Mouse (Mus musculus): ENCODE results near the gene Vps11. TPM values are rescaled to one million over a fixed set of nuclear protein-coding genes. Genes with fewer than 3 reads are reported as not detected.
"Not testable (repeated sequence)": the region's sequence is repeated elsewhere in the genome, so short reads cannot be mapped to it uniquely, and the experiment has no call there.

Vps11 gene
- 5.8 and 8.3 TPM in 2 replicates for polyA plus RNA-seq (2012; ENCODE audit: insufficient read depth, low replicate concordance)

DNA sequence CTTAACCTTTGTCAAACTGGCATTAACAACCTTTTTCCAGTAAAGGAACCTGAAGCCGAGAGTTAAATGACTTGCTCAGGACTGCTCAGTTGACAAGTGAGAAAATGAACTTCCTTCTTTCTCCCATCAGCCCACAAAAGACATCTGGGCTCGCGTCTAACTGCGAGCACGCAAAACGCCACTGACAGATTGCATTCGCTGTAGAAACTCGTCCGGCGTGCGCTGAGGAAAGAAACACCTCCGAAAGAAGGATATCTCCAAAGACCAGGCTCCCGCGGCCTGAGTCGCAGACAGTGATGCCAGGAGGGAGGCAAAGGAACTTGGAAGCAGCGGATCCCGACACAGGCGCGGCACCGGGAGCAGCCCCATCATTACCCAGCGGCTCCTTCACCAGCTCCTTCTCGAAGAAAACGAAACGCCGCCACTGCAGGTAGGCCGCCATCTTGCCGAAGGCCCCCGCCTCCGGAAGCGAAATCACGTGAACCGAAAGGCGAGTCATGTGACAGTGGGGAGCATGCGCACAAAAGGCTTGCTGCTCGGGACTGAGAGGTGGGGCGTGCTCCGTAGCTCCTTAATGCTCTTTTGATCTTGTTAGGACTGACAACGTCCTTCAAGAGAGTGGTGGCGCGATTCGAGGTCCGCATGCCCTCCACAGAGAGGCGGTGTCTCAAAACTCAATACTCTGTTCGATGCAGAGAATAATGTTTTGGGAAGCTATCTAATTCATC is at the start of gene Vps11:
Vps11 (minus strand) TSS at position 481 of the 728 bp plus-strand sequence.
- H3K36me3 ChIP-seq (replicated peaks; ENCODE audit: low read length) = peaks cover 34% of the 10 kb centered on the region
- peak; percentile 73 for TF ChIP-seq FLI1 (IDR thresholded peaks at IDR 0.05; ENCODE audit: low read length)
- TF ChIP-seq GATA1 (IDR thresholded peaks at IDR 0.05; ENCODE audit: borderline replicate concordance, low read length) = no peak
- no peaks in the 10 kb centered on the region for H3K9me3 ChIP-seq
- peaks cover 25% of the 10 kb centered on the region for H3K4me1 ChIP-seq
- no peaks in the 10 kb centered on the region for H3K27me3 ChIP-seq (replicated peaks)
- peak within 1 kb of the TSS; percentile 94 for H3K4me3 ChIP-seq (replicated peaks)

DNA sequence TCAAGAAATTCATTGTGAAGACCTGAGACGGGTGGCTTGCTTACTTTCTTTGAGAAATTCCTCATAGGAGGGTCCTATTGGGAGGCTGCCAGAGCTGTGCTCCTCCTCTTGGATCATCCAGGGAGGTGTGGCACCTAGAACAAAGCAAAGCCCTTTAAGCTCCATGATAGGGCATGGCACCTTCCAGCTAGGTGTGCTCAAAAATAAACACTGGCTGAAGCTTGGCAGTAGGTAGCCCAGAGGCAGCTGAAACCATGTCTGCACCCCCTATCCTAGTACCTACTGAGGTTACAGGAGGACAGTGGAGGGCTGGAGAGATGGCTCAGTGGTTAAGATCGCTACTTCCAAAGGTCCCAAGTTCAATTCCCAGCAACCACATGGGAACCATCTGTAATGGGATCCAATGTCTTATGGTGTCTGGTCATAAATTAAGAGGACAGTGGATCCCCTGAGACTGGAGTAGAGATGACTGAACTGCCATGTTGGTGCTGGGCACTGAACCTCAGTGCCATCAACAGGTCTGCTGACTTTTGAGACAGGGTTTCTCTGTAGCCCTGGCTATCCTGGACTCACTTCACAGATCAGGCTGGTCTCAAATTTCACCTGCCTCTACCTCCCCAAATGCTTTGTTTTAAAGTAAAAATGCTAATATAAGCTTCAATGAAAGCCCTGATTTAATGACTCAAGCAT is 49.3 kb upstream of the Vps11 start:
- TF ChIP-seq GATA1 (IDR thresholded peaks at IDR 0.05; ENCODE audit: borderline replicate concordance, low read length) (no peak), FLI1 (IDR thresholded peaks at IDR 0.05; ENCODE audit: low read length) (no peak)
- Histone ChIP-seq H3K9me3 (no peaks in the 10 kb centered on the region), H3K4me3 (replicated peaks) (no peak overlapping the region), H3K4me1 (peaks cover 53% of the 10 kb centered on the region), H3K36me3 (replicated peaks; ENCODE audit: low read length) (peaks cover 67% of the 10 kb centered on the region), H3K27me3 (replicated peaks) (no peaks in the 10 kb centered on the region)

DNA sequence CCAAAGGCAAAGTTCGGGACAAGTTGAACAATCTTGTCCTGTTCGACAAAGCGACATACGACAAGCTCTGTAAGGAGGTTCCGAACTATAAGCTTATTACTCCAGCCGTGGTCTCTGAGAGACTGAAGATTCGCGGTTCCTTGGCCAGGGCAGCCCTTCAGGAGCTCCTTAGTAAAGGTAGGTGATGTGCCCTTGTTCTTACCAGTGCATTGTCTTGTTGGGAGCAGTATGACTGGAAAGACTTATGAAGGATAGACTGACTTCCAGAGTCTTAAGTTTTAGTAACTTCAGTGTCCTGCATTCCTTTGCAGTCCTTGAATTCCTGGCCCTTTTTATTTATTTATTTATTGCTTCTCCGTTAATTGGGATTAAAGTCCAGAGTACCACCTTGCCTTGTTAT is 47.2 kb upstream of the Vps11 start:
- H3K4me1 ChIP-seq = peaks cover 69% of the 10 kb centered on the region
- H3K27me3 ChIP-seq (replicated peaks); H3K9me3 ChIP-seq: not testable (repeated sequence)
- peak overlapping the region; percentile 99 for H3K4me3 ChIP-seq (replicated peaks)
- H3K36me3 ChIP-seq (replicated peaks; ENCODE audit: low read length) = peaks cover 71% of the 10 kb centered on the region

DNA sequence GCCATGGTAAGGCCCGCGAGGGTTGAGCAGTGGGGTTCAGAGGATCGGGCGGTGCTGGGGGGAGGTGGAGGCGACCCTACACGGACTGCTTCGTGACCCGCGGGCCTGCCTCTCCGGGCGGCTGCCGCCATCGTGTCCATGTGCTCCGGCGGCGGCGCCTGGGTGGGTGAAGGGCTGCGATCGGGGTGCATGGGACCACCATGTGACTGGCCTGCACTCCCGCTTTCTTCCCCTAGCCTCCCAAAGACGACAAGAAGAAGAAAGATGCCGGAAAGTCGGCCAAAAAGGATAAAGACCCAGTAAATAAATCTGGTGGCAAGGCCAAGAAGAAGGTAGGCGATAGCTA is 46.3 kb upstream of the Vps11 start:
- H3K27me3 ChIP-seq (replicated peaks) = no peaks in the 10 kb centered on the region
- TF ChIP-seq FLI1 (IDR thresholded peaks at IDR 0.05; ENCODE audit: low read length) (no peak), GATA1 (IDR thresholded peaks at IDR 0.05; ENCODE audit: borderline replicate concordance, low read length) (no peak)
- H3K36me3 ChIP-seq (replicated peaks; ENCODE audit: low read length) = peaks cover 71% of the 10 kb centered on the region

DNA sequence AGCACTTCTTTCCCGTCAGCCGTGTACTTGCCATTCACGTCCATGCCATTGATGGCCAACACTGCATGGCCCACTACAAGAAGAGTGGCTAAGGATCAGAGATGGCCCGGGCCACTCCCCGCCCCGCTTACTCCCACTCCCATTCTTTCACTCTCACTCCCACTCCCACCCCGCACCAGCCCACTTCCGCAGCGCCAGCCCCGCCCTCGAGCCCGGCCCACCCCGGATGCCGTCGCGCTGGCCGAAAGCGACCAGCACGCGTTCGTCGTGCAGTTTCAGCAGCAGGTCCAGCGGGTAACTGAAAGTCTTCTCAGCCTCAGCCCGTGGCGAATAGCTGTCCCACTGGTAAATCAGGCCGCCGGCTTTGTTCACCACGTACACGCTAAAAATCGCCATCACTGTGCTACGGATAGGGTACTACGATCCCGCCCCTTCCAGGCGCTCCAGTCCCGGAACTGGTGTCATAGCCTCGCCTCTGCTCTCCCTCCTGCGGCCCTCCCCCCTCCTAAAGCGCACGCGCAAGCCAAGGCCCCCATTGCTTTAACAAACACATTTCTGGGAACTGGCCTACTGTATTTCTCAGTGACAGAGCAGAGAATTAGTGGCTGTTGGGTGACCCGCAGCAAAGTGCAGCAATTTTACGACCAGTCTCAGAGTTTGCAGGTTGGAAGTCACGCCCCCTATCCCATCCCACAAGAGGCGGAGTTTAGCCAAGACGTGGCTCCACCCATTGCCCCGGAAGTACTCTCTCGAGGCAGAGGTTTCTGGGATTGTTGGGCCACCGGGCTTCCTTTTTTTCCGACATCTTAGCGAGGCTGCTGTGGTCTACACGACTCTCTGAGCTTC is 45.7 kb upstream of the Vps11 start, which contains the start of the genes Rps25 and Trappc4:
Rps25 (plus strand) TSS at position 234 of the 846 bp plus-strand sequence.
Trappc4 (minus strand) TSS at position 695 of the 846 bp plus-strand sequence.
- TF ChIP-seq GATA1 (IDR thresholded peaks at IDR 0.05; ENCODE audit: borderline replicate concordance, low read length) (no peak), FLI1 (IDR thresholded peaks at IDR 0.05; ENCODE audit: low read length) (no peak)
- H3K4me1 ChIP-seq = peaks cover 58% of the 10 kb centered on the region
- H3K4me3 ChIP-seq (replicated peaks) = peak within 1 kb of the TSS; percentile 99
- no peaks in the 10 kb centered on the region for H3K27me3 ChIP-seq (replicated peaks)
- no peaks in the 10 kb centered on the region for H3K9me3 ChIP-seq
- H3K36me3 ChIP-seq (replicated peaks; ENCODE audit: low read length) = peaks cover 71% of the 10 kb centered on the region

More for the DNA sequence above, 46.3 kb upstream of the Vps11 start:
- H3K9me3 ChIP-seq = no peaks in the 10 kb centered on the region
- H3K4me3 ChIP-seq (replicated peaks) = peak overlapping the region; percentile 99
- peaks cover 64% of the 10 kb centered on the region for H3K4me1 ChIP-seq

DNA sequence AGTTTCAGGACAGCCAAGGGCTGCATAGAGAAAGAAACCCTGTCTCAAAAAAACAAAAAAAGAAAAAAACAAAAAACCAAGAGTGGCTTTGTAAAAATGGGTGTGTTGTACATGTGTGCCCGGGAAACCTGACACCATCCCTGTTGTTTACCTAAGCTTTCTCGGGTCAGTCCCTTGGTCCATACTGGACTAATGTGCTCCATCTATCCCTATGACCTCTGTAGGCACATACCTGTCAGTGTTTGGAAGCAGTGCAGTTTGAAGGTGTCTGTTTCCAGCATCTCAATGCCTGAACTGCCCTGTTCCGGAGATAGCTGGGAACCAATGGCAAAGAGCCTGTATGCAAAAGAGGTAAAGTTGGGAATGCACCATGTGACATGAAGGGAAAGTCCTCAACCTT is 43.5 kb upstream of the Vps11 start:
- Histone ChIP-seq H3K36me3 (replicated peaks; ENCODE audit: low read length) (peaks cover 71% of the 10 kb centered on the region), H3K4me1 (peaks cover 61% of the 10 kb centered on the region), H3K9me3 (no peaks in the 10 kb centered on the region), H3K4me3 (replicated peaks) (no peak overlapping the region), H3K27me3 (replicated peaks) (no peaks in the 10 kb centered on the region)
- TF ChIP-seq GATA1 (IDR thresholded peaks at IDR 0.05; ENCODE audit: borderline replicate concordance, low read length) (no peak), FLI1 (IDR thresholded peaks at IDR 0.05; ENCODE audit: low read length) (no peak)

DNA sequence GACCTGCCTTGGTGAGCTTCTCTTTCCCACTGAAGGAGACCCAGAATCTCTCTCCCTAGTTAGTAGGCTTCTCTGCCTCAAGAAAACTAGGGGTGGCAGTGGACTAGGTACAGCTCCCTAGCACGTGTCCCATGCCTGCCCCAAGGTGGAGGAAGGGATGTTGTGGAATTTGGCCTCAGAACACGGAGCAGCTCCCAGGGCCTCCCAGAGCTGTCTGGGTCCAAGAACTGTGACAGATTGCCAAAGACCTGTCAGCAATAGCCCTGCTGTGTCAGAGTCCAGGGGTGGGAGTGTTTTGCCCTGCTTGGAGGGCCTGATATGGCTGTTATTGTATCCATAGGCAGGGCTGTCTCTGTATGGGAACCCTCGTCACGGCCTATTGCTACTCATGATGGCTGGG is 39.6 kb upstream of the Vps11 start:
- Histone ChIP-seq H3K9me3 (no peaks in the 10 kb centered on the region), H3K36me3 (replicated peaks; ENCODE audit: low read length) (peaks cover 77% of the 10 kb centered on the region), H3K4me1 (peaks cover 77% of the 10 kb centered on the region), H3K27me3 (replicated peaks) (no peaks in the 10 kb centered on the region), H3K4me3 (replicated peaks) (no peak overlapping the region)
- no peak for TF ChIP-seq FLI1 (IDR thresholded peaks at IDR 0.05; ENCODE audit: low read length)
- TF ChIP-seq GATA1 (IDR thresholded peaks at IDR 0.05; ENCODE audit: borderline replicate concordance, low read length) = no peak

DNA sequence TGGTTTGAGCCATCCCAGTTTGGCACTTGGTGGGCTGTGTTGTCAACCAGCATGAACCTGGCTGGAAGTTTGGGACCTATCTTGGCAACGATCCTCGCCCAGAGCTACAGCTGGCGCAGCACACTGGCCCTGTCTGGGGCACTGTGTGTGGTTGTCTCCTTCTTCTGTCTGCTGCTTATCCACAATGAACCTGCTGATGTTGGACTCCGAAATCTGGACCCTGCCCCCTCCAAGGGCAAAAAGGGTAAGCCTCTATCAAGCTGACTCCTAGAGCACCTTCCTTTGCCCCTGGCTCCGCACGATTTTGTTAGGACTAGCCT is 38.3 kb upstream of the Vps11 start:
- peaks cover 66% of the 10 kb centered on the region for H3K36me3 ChIP-seq (replicated peaks; ENCODE audit: low read length)

DNA sequence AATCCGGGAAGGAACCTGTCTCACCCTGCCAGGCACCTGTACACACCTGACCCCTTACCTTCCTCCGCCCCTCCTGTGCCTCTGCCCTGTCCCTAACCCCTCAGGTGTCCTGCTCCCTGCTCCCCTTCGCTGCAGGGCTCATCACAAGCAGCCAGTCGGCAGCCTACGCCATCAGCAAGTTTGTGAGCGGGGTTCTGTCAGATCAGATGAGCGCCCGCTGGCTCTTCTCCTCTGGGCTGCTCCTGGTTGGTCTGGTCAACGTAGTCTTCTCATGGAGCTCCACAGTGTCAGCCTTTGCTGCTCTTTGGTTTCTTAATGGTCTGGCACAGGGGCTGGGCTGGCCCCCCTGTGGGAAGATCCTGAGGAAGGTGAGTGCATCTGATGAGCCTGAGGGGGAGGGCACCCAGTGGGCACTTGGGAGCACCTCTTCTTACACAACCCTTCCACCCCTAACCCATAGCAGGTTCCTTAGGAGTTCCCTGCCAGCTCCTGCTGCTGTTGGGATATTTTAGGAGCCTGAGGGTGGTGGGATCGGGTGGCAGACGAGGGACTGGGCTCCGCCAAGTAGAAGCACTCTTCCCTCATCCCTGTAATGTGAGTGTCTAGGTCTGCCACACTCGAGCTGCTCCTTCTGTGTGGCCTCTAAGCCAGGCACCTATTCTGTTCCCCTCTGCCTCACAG is 37.8 kb upstream of the Vps11 start:
- peak overlapping the region; percentile 79 for H3K4me3 ChIP-seq (replicated peaks)
- H3K27me3 ChIP-seq (replicated peaks) = no peaks in the 10 kb centered on the region
- peaks cover 67% of the 10 kb centered on the region for H3K4me1 ChIP-seq
- TF ChIP-seq GATA1 (IDR thresholded peaks at IDR 0.05; ENCODE audit: borderline replicate concordance, low read length) (no peak), FLI1 (IDR thresholded peaks at IDR 0.05; ENCODE audit: low read length) (no peak)
- H3K9me3 ChIP-seq = no peaks in the 10 kb centered on the region
- H3K36me3 ChIP-seq (replicated peaks; ENCODE audit: low read length) = peaks cover 61% of the 10 kb centered on the region

More for the DNA sequence above, 38.3 kb upstream of the Vps11 start:
- H3K27me3 ChIP-seq (replicated peaks) = no peaks in the 10 kb centered on the region
- no peaks in the 10 kb centered on the region for H3K9me3 ChIP-seq
- TF ChIP-seq GATA1 (IDR thresholded peaks at IDR 0.05; ENCODE audit: borderline replicate concordance, low read length) = no peak
- TF ChIP-seq FLI1 (IDR thresholded peaks at IDR 0.05; ENCODE audit: low read length) = no peak
- peak overlapping the region; percentile 10 for H3K4me3 ChIP-seq (replicated peaks)
- peaks cover 71% of the 10 kb centered on the region for H3K4me1 ChIP-seq
